Mouse (Mus musculus): Measurements from ENCODE around the gene Dmbx1.

- TF ChIP-seq POLR2A (IDR thresholded peaks at IDR 0.05; ENCODE audit: borderline replicate concordance, extremely low read depth, insufficient read depth, insufficient read length, poor library complexity, severe bottlenecking) (no peak), CTCF (IDR thresholded peaks at IDR 0.05; ENCODE audit: borderline replicate concordance, extremely low read depth, insufficient read depth, insufficient read length) (no peak)
These were observed 49.2 kb downstream of the Dmbx1 start, which contains the start of gene 6430628N08Rik for GRCm38 (mm10) chr4:115890553-115890952.
